Mouse (Mus musculus) liver, embryonic 14.5 days (tissue): ENCODE results near the gene Syt15.

Experiments used
- CTCF ChIP-seq: IDR thresholded peaks from 2 replicates; pipeline ENCODE4 v1.5.1; 2016; ENCODE audit warnings: antibody characterized with exemption, low read depth, control low read depth
- EP300 ChIP-seq: IDR thresholded peaks from 2 replicates; pipeline ENCODE4 v1.6.1; 2016; ENCODE audit warnings: antibody characterized with exemption, low read depth

DNA sequence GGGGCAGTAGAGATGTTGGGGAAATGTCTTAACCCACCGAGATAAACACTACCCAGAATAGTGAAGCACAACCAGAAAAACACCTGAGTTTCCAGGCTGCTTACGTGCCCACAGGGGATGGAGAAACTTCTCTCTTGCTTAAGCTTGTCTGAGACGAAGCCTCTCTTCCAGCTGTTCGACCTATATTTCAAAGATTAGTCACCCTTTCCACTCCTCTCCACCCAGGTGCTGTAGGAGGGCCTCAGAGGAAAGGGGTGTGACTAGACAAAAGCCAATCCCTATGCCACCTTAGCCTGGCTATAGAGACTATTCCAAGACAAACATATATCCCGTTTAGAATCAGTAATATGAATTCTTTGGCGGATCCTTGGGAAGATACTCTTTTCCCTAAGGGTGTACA is 11.4 kb upstream of the Syt15 start:
- TF ChIP-seq EP300 = no peak
- TF ChIP-seq CTCF = no peak
